Mouse (Mus musculus) CH12.LX (cell line): Measurements from ENCODE around the gene Acyp1. TPM values are rescaled to one million over a fixed set of nuclear protein-coding genes. Genes with fewer than 3 reads are reported as not detected.

Source experiments
- DNase-seq: peaks from one replicate; pipeline ENCODE4 v3.0.0-alpha.2; 2013; ENCODE audit errors: extremely low read depth
- H3K27ac ChIP-seq: 2 replicates; pipeline ENCODE4 v1.5.1; 2012; ENCODE audit warnings: low read depth, mild to moderate bottlenecking, control low read depth, moderate library complexity; ENCODE audit not compliant: insufficient read depth
- H3K27me3 ChIP-seq: replicated peaks from 2 replicates; pipeline ENCODE3; 2012; ENCODE audit warnings: inconsistent platforms
- H3K36me3 ChIP-seq, 2 experiments: replicated peaks in 1 of 2; 2 replicates each; pipeline versions ENCODE3 to v1.6.1; 2012; ENCODE audit warnings: inconsistent platforms in 1 of 2, low read length in 1 of 2, mild to moderate bottlenecking in 1 of 2, mixed read lengths in 1 of 2, moderate library complexity in 1 of 2; ENCODE audit not compliant: control insufficient read depth in 1 of 2, insufficient read depth in 1 of 2
- H3K4me1 ChIP-seq, 2 experiments: 2 replicates each; pipeline ENCODE4 v1.6.1; 2012; ENCODE audit warnings: inconsistent platforms in 1 of 2, moderate library complexity in 1 of 2; ENCODE audit not compliant: insufficient read depth in 2 of 2, control insufficient read depth in 1 of 2
- H3K4me2 ChIP-seq: 2 replicates; pipeline ENCODE4 v1.6.1; 2012; ENCODE audit warnings: low read depth, mild to moderate bottlenecking, control low read depth; ENCODE audit not compliant: poor library complexity, insufficient read depth, severe bottlenecking
- H3K4me3 ChIP-seq, 3 experiments: fragments of 150-350 bp in 1 of 3; sonication (generic) in 1 of 3; replicated peaks in 1 of 3; 2 replicates each; pipeline versions ENCODE3 to v1.5.1; 2011 to 2012; ENCODE audit warnings: low read depth in 2 of 3, low read length in 2 of 3, mild to moderate bottlenecking in 2 of 3, moderate library complexity in 2 of 3, control low read depth in 1 of 3, improper control_type of control experiment in 1 of 3, inconsistent platforms in 1 of 3, mixed read lengths in 1 of 3; ENCODE audit not compliant: poor library complexity in 1 of 3
- H3K79me2 ChIP-seq: replicated peaks from 2 replicates; pipeline ENCODE4 v1.6.1; 2012; ENCODE audit warnings: mild to moderate bottlenecking, moderate library complexity; ENCODE audit not compliant: control insufficient read depth, poor library complexity, insufficient read depth, severe bottlenecking; ENCODE audit errors: extremely low read depth
- H3K9ac ChIP-seq: 2 replicates; pipeline ENCODE4 v1.6.1; 2012; ENCODE audit warnings: low read depth, mild to moderate bottlenecking, control low read depth, moderate library complexity; ENCODE audit not compliant: insufficient read depth
- H3K9me3 ChIP-seq: replicated peaks from 2 replicates; pipeline ENCODE3; 2012; ENCODE audit warnings: low read length, inconsistent platforms, mixed read lengths
- BHLHE40 ChIP-seq: IDR thresholded peaks from 2 replicates; pipeline ENCODE4 v1.6.1; 2011; ENCODE audit warnings: mild to moderate bottlenecking, low read depth, low read length, improper control_type of control experiment
- CHD1 ChIP-seq: IDR thresholded peaks from 2 replicates; pipeline ENCODE4 v1.6.1; 2012; ENCODE audit warnings: low read depth, low read length, improper control_type of control experiment, inconsistent platforms
- CHD2 ChIP-seq: IDR thresholded peaks from 2 replicates; pipeline ENCODE4 v1.6.1; 2011; ENCODE audit warnings: low read length, improper control_type of control experiment
- CTCF ChIP-seq, 2 experiments: IDR thresholded peaks in 1 of 2; conservative IDR thresholded peaks in 1 of 2; 2 replicates each; pipeline ENCODE4 v1.5.1; 2011 to 2012; ENCODE audit warnings: low read depth in 2 of 2, low read length in 2 of 2, improper control_type of control experiment in 1 of 2, inconsistent platforms in 1 of 2, mild to moderate bottlenecking in 1 of 2, moderate library complexity in 1 of 2
- E2F4 ChIP-seq: IDR thresholded peaks from 2 replicates; pipeline ENCODE4 v1.6.1; 2011; ENCODE audit warnings: low read depth, low read length, improper control_type of control experiment; ENCODE audit not compliant: insufficient replicate concordance
- ELF1 ChIP-seq: IDR thresholded peaks from 2 replicates; pipeline ENCODE4 v1.6.1; 2014; ENCODE audit warnings: low read depth, mild to moderate bottlenecking, inconsistent platforms, low read length, improper control_type of control experiment
- ETS1 ChIP-seq: conservative IDR thresholded peaks from 2 replicates; pipeline ENCODE4 v1.6.1; 2012; ENCODE audit warnings: low read depth, mild to moderate bottlenecking, inconsistent platforms, low read length, improper control_type of control experiment, moderate library complexity
- HCFC1 ChIP-seq: IDR thresholded peaks from 2 replicates; pipeline ENCODE4 v1.6.1; 2012; ENCODE audit warnings: low read depth, mild to moderate bottlenecking, inconsistent platforms, low read length, improper control_type of control experiment
- IRF4 ChIP-seq: IDR thresholded peaks from 2 replicates; pipeline ENCODE4 v1.6.1; 2014; ENCODE audit warnings: low read depth, mild to moderate bottlenecking, inconsistent platforms, low read length, improper control_type of control experiment
- JUND ChIP-seq: conservative IDR thresholded peaks from 2 replicates; pipeline ENCODE4 v1.6.1; 2011; ENCODE audit warnings: low read depth, low read length, improper control_type of control experiment
- MAX ChIP-seq: IDR thresholded peaks from 2 replicates; pipeline ENCODE4 v1.6.1; 2011; ENCODE audit warnings: low read length, improper control_type of control experiment
- MAZ ChIP-seq: IDR thresholded peaks from 2 replicates; pipeline ENCODE4 v1.6.1; 2012; ENCODE audit warnings: low read depth, mild to moderate bottlenecking, inconsistent platforms, low read length, improper control_type of control experiment, moderate library complexity
- MEF2A ChIP-seq: IDR thresholded peaks from 2 replicates; pipeline ENCODE4 v1.6.1; 2014; ENCODE audit warnings: low read depth, mild to moderate bottlenecking, inconsistent platforms, low read length, improper control_type of control experiment, borderline replicate concordance
- MXI1 ChIP-seq: IDR thresholded peaks from 2 replicates; pipeline ENCODE4 v1.6.1; 2011; ENCODE audit warnings: mild to moderate bottlenecking, low read depth, low read length, improper control_type of control experiment
- NELFE ChIP-seq: IDR thresholded peaks from 2 replicates; pipeline ENCODE4 v1.6.1; 2011; ENCODE audit warnings: low read depth, low read length, improper control_type of control experiment
- NRF1 ChIP-seq: IDR thresholded peaks from 2 replicates; pipeline ENCODE4 v1.6.1; 2014; ENCODE audit warnings: low read depth, mild to moderate bottlenecking, inconsistent platforms, low read length, improper control_type of control experiment, moderate library complexity
- PAX5 ChIP-seq: IDR thresholded peaks from 2 replicates; pipeline ENCODE4 v1.6.1; 2012; ENCODE audit warnings: low read length, inconsistent platforms, mixed read lengths
- RAD21 ChIP-seq: IDR thresholded peaks from 2 replicates; pipeline ENCODE4 v1.6.1; 2011; ENCODE audit warnings: low read depth, mild to moderate bottlenecking, low read length, improper control_type of control experiment, moderate library complexity
- TBP ChIP-seq: conservative IDR thresholded peaks from 2 replicates; pipeline ENCODE4 v1.6.1; 2011; ENCODE audit warnings: low read depth, low read length, improper control_type of control experiment
- TCF12 ChIP-seq: IDR thresholded peaks from 2 replicates; pipeline ENCODE4 v1.6.1; 2014; ENCODE audit warnings: low read depth, mild to moderate bottlenecking, inconsistent platforms, low read length, improper control_type of control experiment
- USF1 ChIP-seq: IDR thresholded peaks from 2 replicates; pipeline ENCODE4 v1.6.1; 2014; ENCODE audit warnings: low read depth, mild to moderate bottlenecking, inconsistent platforms, low read length, improper control_type of control experiment
- ZKSCAN1 ChIP-seq: IDR thresholded peaks from 2 replicates; pipeline ENCODE4 v1.6.1; 2012; ENCODE audit warnings: low read depth, inconsistent platforms, low read length, improper control_type of control experiment, borderline replicate concordance
- ZNF384 ChIP-seq: IDR thresholded peaks from 2 replicates; pipeline ENCODE4 v1.6.1; 2012; ENCODE audit warnings: low read depth, low read length, improper control_type of control experiment, inconsistent platforms
- dilution Hi-C: fragments of 300-500 bp; cut with MboI; formaldehyde crosslinking; loops from 2 replicates; pipeline ENCODE4 v1.14.3; 2020; ENCODE audit warnings: low sequenced_read_pairs; ENCODE audit not compliant: extremely low pct_unique_long_range_greater_than_20kb, extremely low pct_ligation_motif_present
- in situ Hi-C: fragments of 300-500 bp; cut with MboI; formaldehyde crosslinking; loops from 3 replicates; pipeline ENCODE4 v1.14.3; 2019; ENCODE audit warnings: low sequenced_read_pairs, low pct_ligation_motif_present, low pct_unique_long_range_greater_than_20kb, mixed read lengths
- polyA plus RNA-seq: library from polyadenylated mRNA; unstranded; fragments of >175 nt; gene quantifications from 2 replicates; pipeline ENCODE4 v1.2.1, GENCODE M21; 2012; ENCODE audit warnings: low read depth; ENCODE audit not compliant: insufficient read length
- total RNA-seq, 2 experiments: library from RNA; depleted of rRNA; stranded (reverse); fragments of 300-350 nt in 1 of 2; fragments of >200 nt in 1 of 2; gene quantifications; 2 replicates each; pipeline ENCODE4 v1.2.3; 2012 to 2014

Gene Acyp1
- total and polyA plus RNA-seq, 3 experiments, result 15.3 to 37.2 (median 27.5) TPM

DNA sequence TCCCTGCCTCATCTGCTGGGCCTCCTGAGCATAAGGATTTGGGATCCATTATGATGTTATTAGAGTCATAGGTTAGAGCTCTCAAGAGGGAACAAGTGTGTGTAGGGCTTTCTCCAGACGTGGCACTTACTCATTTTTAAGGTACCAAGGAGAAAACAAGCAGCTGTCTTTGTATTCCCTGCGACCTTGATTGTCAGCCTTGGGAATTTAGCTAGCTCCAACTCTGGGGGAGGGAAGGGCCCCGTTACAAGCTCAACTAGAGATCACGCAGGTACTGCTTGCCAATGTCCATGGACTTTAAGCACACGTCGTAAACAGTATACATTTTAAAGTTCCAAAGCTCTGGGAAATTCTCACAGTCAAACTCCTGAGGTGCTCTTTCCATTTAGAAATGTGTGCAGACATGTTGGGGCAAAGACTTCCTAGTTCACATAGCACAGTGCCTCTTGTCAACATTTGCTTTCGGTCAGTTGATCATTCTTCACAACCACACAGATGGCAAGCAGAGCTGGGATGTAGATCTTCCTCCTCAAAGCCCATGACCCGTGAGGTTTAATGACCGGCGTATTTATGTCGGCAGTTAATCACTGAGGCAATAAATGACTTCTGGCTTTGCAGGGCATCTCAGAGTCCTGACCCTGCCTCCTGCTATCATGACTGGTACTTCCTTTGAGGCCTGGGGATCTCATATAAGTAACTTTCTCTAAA is 10.0 kb upstream of the Acyp1 start:
- no peak overlapping the region for H3K27ac ChIP-seq
- dilution Hi-C loops, result no loop called here
- no peaks in the 10 kb centered on the region for H3K4me1 ChIP-seq
- peaks cover 30 to 46% of the 10 kb centered on the region in 2 experiments for H3K36me3 ChIP-seq
- DNase-seq, result no peak
- H3K4me2 ChIP-seq, result no peak overlapping the region
- H3K4me3 ChIP-seq, result no peak overlapping the region
- in situ Hi-C loops, result loop anchor here (10.0 kb wide), 1 partner anchor 133 kb away; no protein-coding TSS in a partner anchor
- no peak overlapping the region for H3K9ac ChIP-seq
- H3K27me3 ChIP-seq, result no peaks in the 10 kb centered on the region
- no peaks in the 10 kb centered on the region for H3K79me2 ChIP-seq
- TF ChIP-seq TCF12, result no peak
- no peak for TF ChIP-seq MXI1
- no peak for TF ChIP-seq USF1
- TF ChIP-seq MAX, result no peak
- no peak for TF ChIP-seq CHD2
- TF ChIP-seq MEF2A, result no peak
- H3K9me3 ChIP-seq, result peaks cover 7% of the 10 kb centered on the region

GRCm38 (mm10) chr12:85297345-85297997 is 9.2 kb upstream of the Acyp1 start:
- in situ Hi-C loops (loop anchor here (10.0 kb wide), 1 partner anchor 133 kb away; no protein-coding TSS in a partner anchor), dilution Hi-C loops (no loop called here)
- Histone ChIP-seq H3K79me2 (no peaks in the 10 kb centered on the region), H3K9me3 (peaks cover 7% of the 10 kb centered on the region), H3K27me3 (no peaks in the 10 kb centered on the region), H3K9ac (no peak overlapping the region), H3K4me3 (no peak overlapping the region), H3K27ac (no peak overlapping the region), H3K4me2 (no peak overlapping the region), H3K36me3 (peaks cover 27 to 40% of the 10 kb centered on the region in 2 experiments), H3K4me1 (peaks cover 0 to 2% of the 10 kb centered on the region in 2 experiments; a peak in 2 of 4 replicates)
- TF ChIP-seq CTCF (conservative IDR thresholded peaks at IDR 0.05 in 1 of 2, IDR thresholded peaks at IDR 0.05 in 1 of 2; ENCODE audit: low read depth in 2 of 2, low read length in 2 of 2), result no peak
- no peak for TF ChIP-seq ZNF384
- no peak for TF ChIP-seq ELF1
- TF ChIP-seq CHD1, result no peak
- no peak for TF ChIP-seq NRF1
- TF ChIP-seq BHLHE40, result no peak
- TF ChIP-seq CHD2, result no peak
- TF ChIP-seq NELFE, result no peak
- no peak for TF ChIP-seq MAZ
- TF ChIP-seq E2F4, result no peak
- TF ChIP-seq JUND, result no peak
- no peak for TF ChIP-seq TBP
- TF ChIP-seq PAX5, result no peak
- no peak for TF ChIP-seq ETS1
- TF ChIP-seq HCFC1, result no peak
- no peak for TF ChIP-seq IRF4
- TF ChIP-seq ZKSCAN1, result no peak
- TF ChIP-seq RAD21, result no peak
- no peak for TF ChIP-seq USF1
- no peak for DNase-seq
